Mouse (Mus musculus) lung, postnatal 0 days (tissue): ENCODE data around the gene Gstp1. TPM values are rescaled to one million over a fixed set of nuclear protein-coding genes. Genes with fewer than 3 reads are reported as not detected.
A peak's percentile ranks its signal among the peaks of the same experiment; 100 is the strongest.

Experiments
- ATAC-seq: fragments of 200-750 bp; cut with Nextera tagmentation; 2 replicates; pipeline ENCODE4 v1.8.0; 2017; ENCODE audit warnings: moderate library complexity
- DNase-seq: peaks from one replicate; pipeline ENCODE4 v3.0.0-alpha.2; 2016; ENCODE audit warnings: low spot score
- H3K27ac ChIP-seq: fragments of 300-500 bp; sonication (generic); 2 replicates; pipeline ENCODE4 v1.5.1; 2014; ENCODE audit warnings: antibody characterized with exemption, mild to moderate bottlenecking, low read length, mixed read lengths
- H3K27me3 ChIP-seq: fragments of 300-500 bp; sonication (generic); replicated peaks from 2 replicates; pipeline ENCODE4 v1.6.1; 2014; ENCODE audit warnings: low read length, mixed read lengths; ENCODE audit not compliant: insufficient read depth
- H3K36me3 ChIP-seq: fragments of 300-500 bp; sonication (generic); 2 replicates; pipeline ENCODE4 v1.6.1; 2014; ENCODE audit warnings: low read length, mixed read lengths; ENCODE audit not compliant: insufficient read depth
- H3K4me1 ChIP-seq: fragments of 300-500 bp; sonication (generic); 2 replicates; pipeline ENCODE4 v1.6.1; 2014; ENCODE audit warnings: antibody characterized with exemption, low read depth, low read length, mixed read lengths; ENCODE audit not compliant: insufficient read depth
- H3K4me2 ChIP-seq: fragments of 300-500 bp; sonication (generic); replicated peaks from 2 replicates; pipeline ENCODE4 v1.6.1; 2014; ENCODE audit warnings: low read depth, mild to moderate bottlenecking, low read length, moderate library complexity, mixed read lengths
- H3K4me3 ChIP-seq: fragments of 300-500 bp; sonication (generic); 2 replicates; pipeline ENCODE4 v1.5.1; 2014; ENCODE audit warnings: low read depth, low read length
- H3K9ac ChIP-seq: fragments of 300-500 bp; sonication (generic); replicated peaks from 2 replicates; pipeline ENCODE4 v1.6.1; 2014; ENCODE audit warnings: low read depth, mild to moderate bottlenecking
- H3K9me3 ChIP-seq: fragments of 300-500 bp; sonication (generic); 2 replicates; pipeline ENCODE4 v1.6.1; 2016; ENCODE audit warnings: low read length, mixed read lengths
- CTCF ChIP-seq: IDR thresholded peaks from 2 replicates; pipeline ENCODE4 v1.5.1; 2016; ENCODE audit warnings: antibody characterized with exemption, mild to moderate bottlenecking
- EP300 ChIP-seq: IDR thresholded peaks from 2 replicates; pipeline ENCODE4 v1.6.1; 2016; ENCODE audit warnings: antibody characterized with exemption, mild to moderate bottlenecking, control low read depth
- WGBS: fragments of 180-500 bp; shearing (Covaris S2); extraction: QIAGEN DNeasy Blood & Tissue Kit; methylation state at CpG from one replicate; pipeline ENCODE4 v1.1.7; 2014; 5-methylcytosine and 5-hydroxymethylcytosine counted together
- polyA plus RNA-seq: library from polyadenylated mRNA; unstranded; fragments of >200 nt; fragmentation: Nextera tagmentation; extraction: Ambion mirVana; gene quantifications from 2 replicates; pipeline ENCODE4 v1.2.1, GENCODE M21; 2015

The Gstp1 gene
- polyA plus RNA-seq, 1 experiment from 2014 or later, result 288 TPM

GRCm38 (mm10) chr19:4000119-4000900 is 37.5 kb downstream of the Gstp1 start, which contains the start of the genes Nudt8 and Gm49405:
Gene Nudt8, plus strand, starts transcription at chr19:4000580.
Gene Gm49405, plus strand, starts transcription at chr19:4000626.
- Histone ChIP-seq H3K36me3 (no peaks in the 10 kb centered on the region), H3K9me3 (no peaks in the 10 kb centered on the region), H3K27me3 (no peaks in the 10 kb centered on the region), H3K9ac (peak within 1 kb of the TSS; percentile 64), H3K4me1 (peaks cover 13% of the 10 kb centered on the region; the same call in 1 of the 2 replicates), H3K4me2 (peak within 1 kb of the TSS; percentile 95), H3K4me3 (peak within 1 kb of the TSS; percentile 57), H3K27ac (peak within 1 kb of the TSS; percentile 90)
- TF ChIP-seq CTCF (peak; percentile 89), EP300 (no peak)
- peak; percentile 93 for ATAC-seq
- whole genome bisulfite sequencing, result under 1% methylated on average over 63 of the region's 64 CpGs
- DNase-seq, result peak; percentile 99

GRCm38 (mm10) chr19:3999121-3999730 is 38.6 kb downstream of the Gstp1 start:
- Histone ChIP-seq H3K9ac (no peak overlapping the region), H3K36me3 (no peaks in the 10 kb centered on the region), H3K27ac (no peak overlapping the region), H3K4me1 (peaks cover 13% of the 10 kb centered on the region; the same call in 1 of the 2 replicates), H3K4me3 (no peak overlapping the region), H3K4me2 (peak overlapping the region; percentile 95; the same call in 1 of the 2 replicates), H3K9me3 (no peaks in the 10 kb centered on the region), H3K27me3 (no peaks in the 10 kb centered on the region)
- DNase-seq (no peak), ATAC-seq (no peak)
- TF ChIP-seq CTCF, result no peak
- WGBS, result 80% methylated on average over 9 of the region's 9 CpGs

GRCm38 (mm10) chr19:3998335-3998734 is 39.5 kb downstream of the Gstp1 start:
- no peak for ATAC-seq
- Histone ChIP-seq H3K4me3 (no peak overlapping the region), H3K27me3 (no peaks in the 10 kb centered on the region), H3K9ac (no peak overlapping the region), H3K27ac (no peak overlapping the region), H3K4me1 (peaks cover 13% of the 10 kb centered on the region; the same call in 1 of the 2 replicates), H3K4me2 (no peak overlapping the region), H3K9me3 (no peaks in the 10 kb centered on the region), H3K36me3 (no peaks in the 10 kb centered on the region)
- no peak for DNase-seq
- TF ChIP-seq CTCF (no peak), EP300 (no peak)
- 61% methylated on average over 8 of the region's 8 CpGs for WGBS

GRCm38 (mm10) chr19:3997231-3997630 is 40.6 kb downstream of the Gstp1 start:
- TF ChIP-seq EP300 (no peak), CTCF (no peak)
- no peak for DNase-seq

GRCm38 (mm10) chr19:3996747-3997146 is 41.0 kb downstream of the Gstp1 start:
- H3K9me3 ChIP-seq, result no peaks in the 10 kb centered on the region
- no peak overlapping the region for H3K4me2 ChIP-seq
- TF ChIP-seq CTCF (no peak), EP300 (no peak)
- no peak overlapping the region for H3K4me3 ChIP-seq
- WGBS, result 80% methylated on average over 8 of the region's 8 CpGs
- no peak for DNase-seq
- H3K27ac ChIP-seq, result no peak overlapping the region
- no peaks in the 10 kb centered on the region for H3K36me3 ChIP-seq
- H3K4me1 ChIP-seq, result peaks cover 13% of the 10 kb centered on the region; the same call in 1 of the 2 replicates
- H3K27me3 ChIP-seq, result no peaks in the 10 kb centered on the region
- ATAC-seq, result no peak
- H3K9ac ChIP-seq, result no peak overlapping the region

More at GRCm38 (mm10) chr19:3997231-3997630, 40.6 kb downstream of the Gstp1 start:
- no peaks in the 10 kb centered on the region for H3K27me3 ChIP-seq
- ATAC-seq, result no peak
- 46% methylated on average over 8 of the region's 8 CpGs for WGBS
- H3K27ac ChIP-seq, result no peak overlapping the region
- no peaks in the 10 kb centered on the region for H3K36me3 ChIP-seq
- H3K4me1 ChIP-seq, result peaks cover 13% of the 10 kb centered on the region; the same call in 1 of the 2 replicates
- no peak overlapping the region for H3K9ac ChIP-seq
- H3K9me3 ChIP-seq, result no peaks in the 10 kb centered on the region
- H3K4me2 ChIP-seq, result no peak overlapping the region
- no peak overlapping the region for H3K4me3 ChIP-seq

GRCm38 (mm10) chr19:3996106-3996505 is 41.7 kb downstream of the Gstp1 start:
- ATAC-seq, result no peak
- Histone ChIP-seq H3K4me1 (peaks cover 12% of the 10 kb centered on the region; the same call in 1 of the 2 replicates), H3K4me3 (no peak overlapping the region), H3K9me3 (no peaks in the 10 kb centered on the region), H3K27me3 (no peaks in the 10 kb centered on the region), H3K9ac (no peak overlapping the region), H3K27ac (0 out of 2 replicates have a peak overlapping the region, but pooled peaks have one; percentile 51), H3K36me3 (no peaks in the 10 kb centered on the region), H3K4me2 (no peak overlapping the region)
- 48% methylated on average over 7 of the region's 7 CpGs for WGBS
- DNase-seq, result no peak
- TF ChIP-seq EP300 (no peak), CTCF (no peak)
